ENCODE assay signal across 8 mouse cellular contexts in genomic region chr3:107260956-107261850, GRCm38 (mm10). TPM values are rescaled to one million over a fixed set of nuclear protein-coding genes. Genes with fewer than 3 reads are reported as not detected.
DNase-seq lines count a peak whose midpoint lies in the region; ATAC-seq and TF ChIP-seq lines count a peak whose summit lies in the region.

No protein-coding gene starts in this region.

- H3K9ac ChIP-seq in limb, embryonic 14.5 days (ENCODE audit: low read depth, low read length, severe bottlenecking) = no peak overlapping the region

- TF ChIP-seq POLR2A in limb, embryonic 14.5 days (IDR thresholded peaks at IDR 0.05; ENCODE audit: borderline replicate concordance, extremely low read depth, insufficient read depth, insufficient read length) = no peak

- intact Hi-C loops in heart, postnatal 10 days (cut with DNase I) = no loop called here

- WGBS in limb, embryonic 14.5 days = 37% methylated on average over 8 of the region's 8 CpGs

- H3K9me3 ChIP-seq in limb, embryonic 14.5 days (ENCODE audit: control insufficient read depth, low read length) = no peaks in the 10 kb centered on the region

- no peak overlapping the region for H3K27ac ChIP-seq in limb, embryonic 14.5 days (replicated peaks; ENCODE audit: low read depth, low read length)

- peak; percentile 23 for DNase-seq in adrenal gland, adult 2 months
- DNase-seq in adrenal gland, postnatal 4 days (ENCODE audit: low spot score in 2 of 2) = no peak
- DNase-seq in right cerebral cortex, adult 2 months (ENCODE audit: low spot score in 2 of 2) = peak; percentile 14 to 45
- no peak for DNase-seq in right cerebral cortex, postnatal 4 days
- DNase-seq in heart, postnatal 10 days = peak; percentile 40 to 52
- no peak for DNase-seq in limb, embryonic 14.5 days (ENCODE audit: low spot score)
- peak; percentile 26 to 46 for DNase-seq in thymus, postnatal 10 days (ENCODE audit: low spot score in 2 of 2)
- DNase-seq in cerebellum, adult 9-11 months = no peak

- H3K36me3 ChIP-seq in limb, embryonic 14.5 days (ENCODE audit: control insufficient read depth, insufficient read depth, low read length) = no peaks in the 10 kb centered on the region

- no peak overlapping the region for H3K4me2 ChIP-seq in limb, embryonic 14.5 days (replicated peaks; ENCODE audit: low read depth, low read length, severe bottlenecking)

- no peak overlapping the region for H3K4me3 ChIP-seq in limb, embryonic 14.5 days (replicated peaks; ENCODE audit: low read length)

- peaks cover 13% of the 10 kb centered on the region for H3K4me1 ChIP-seq in limb, embryonic 14.5 days (ENCODE audit: control insufficient read depth, insufficient read depth, low read length)

- ATAC-seq in limb, embryonic 14.5 days (ENCODE audit: low FRiP score, low read depth) = peak; percentile 63; the same call in 1 of the 2 replicates

- H3K27me3 ChIP-seq in limb, embryonic 14.5 days (ENCODE audit: control insufficient read depth, insufficient read depth, low read length) = no peaks in the 10 kb centered on the region

RNA-seq across cellular contexts. Expression of gene Lamtor5, which starts 17.5 kb away (rescaled TPM):
- total RNA-seq in adrenal gland, adult 2 months (2021) = 10 to 100 TPM; 76.7 to 86.5 TPM
- 36.5 and 47.4 TPM in 2 replicates for polyA plus RNA-seq in adrenal gland, adult 2 months (2012; rRNA removed)
- 10 to 100 TPM; 67.1 to 72.7 TPM for total RNA-seq in adrenal gland, postnatal 4 days (2021)
- total RNA-seq in heart, postnatal 10 days (2021) = 10 to 100 TPM; 74.0 to 74.6 TPM
- 87.4 and 101 TPM in 2 replicates for polyA plus RNA-seq in limb, embryonic 14.5 days (2012; rRNA removed)
- 194 and 202 TPM in 2 replicates for polyA plus RNA-seq in limb, embryonic 14.5 days (2014; fragmentation: Nextera tagmentation; extraction: Ambion mirVana)

RNA-seq across cellular contexts. Expression of gene Prok1, which starts 21.7 kb away (rescaled TPM):
- 1 to 10 TPM; 1.7 to 3.5 TPM for total RNA-seq in adrenal gland, adult 2 months (2021)
- polyA plus RNA-seq in adrenal gland, adult 2 months (2012; rRNA removed) = 0.17 TPM in 1 of 2 replicates, not detected in the other
- total RNA-seq in adrenal gland, postnatal 4 days (2021) = 10 to 100 TPM in 1 of 2 experiments, under 1 TPM in 1; 0.25 to 10.2 TPM
- not detected for total RNA-seq in heart, postnatal 10 days (2021)
- polyA plus RNA-seq in limb, embryonic 14.5 days (2012; rRNA removed) = 0.37 and 0.72 TPM in 2 replicates
- polyA plus RNA-seq in limb, embryonic 14.5 days (2014; fragmentation: Nextera tagmentation; extraction: Ambion mirVana) = 0.10 and 0.19 TPM in 2 replicates

RNA-seq across cellular contexts. Expression of gene Slc16a4, which starts 29.8 kb away (rescaled TPM):
- total RNA-seq in adrenal gland, adult 2 months (2021) = under 1 TPM; 0.32 to 0.59 TPM
- polyA plus RNA-seq in adrenal gland, adult 2 months (2012; rRNA removed) = 0.11 and 0.16 TPM in 2 replicates
- total RNA-seq in adrenal gland, postnatal 4 days (2021) = 1 to 10 TPM in 1 of 2 experiments, under 1 TPM in 1; 0.87 to 2.7 TPM
- total RNA-seq in heart, postnatal 10 days (2021) = under 1 TPM; 0.45 to 0.48 TPM
- polyA plus RNA-seq in limb, embryonic 14.5 days (2012; rRNA removed) = 4.1 and 4.9 TPM in 2 replicates
- 8.0 and 9.5 TPM in 2 replicates for polyA plus RNA-seq in limb, embryonic 14.5 days (2014; fragmentation: Nextera tagmentation; extraction: Ambion mirVana)

RNA-seq across cellular contexts. Expression of gene A630076J17Rik, which starts 30.8 kb away (rescaled TPM):
- total RNA-seq in adrenal gland, adult 2 months (2021) = not detected
- not detected in 2 replicates for polyA plus RNA-seq in adrenal gland, adult 2 months (2012; rRNA removed)
- total RNA-seq in adrenal gland, postnatal 4 days (2021) = not detected
- total RNA-seq in heart, postnatal 10 days (2021) = not detected
- not detected in 2 replicates for polyA plus RNA-seq in limb, embryonic 14.5 days (2012; rRNA removed)
- not detected in 2 replicates for polyA plus RNA-seq in limb, embryonic 14.5 days (2014; fragmentation: Nextera tagmentation; extraction: Ambion mirVana)

RNA-seq across cellular contexts. Expression of gene Cym, which starts 39.7 kb away (rescaled TPM):
- 1 to 10 TPM in 1 of 2 experiments, under 1 TPM in 1; 0.55 to 1.0 TPM for total RNA-seq in adrenal gland, adult 2 months (2021)
- polyA plus RNA-seq in adrenal gland, adult 2 months (2012; rRNA removed) = 0.08 and 0.16 TPM in 2 replicates
- 1 to 10 TPM in 1 of 2 experiments, under 1 TPM in 1; 0.31 to 2.1 TPM for total RNA-seq in adrenal gland, postnatal 4 days (2021)
- not detected for total RNA-seq in heart, postnatal 10 days (2021)
- 0.45 and 0.47 TPM in 2 replicates for polyA plus RNA-seq in limb, embryonic 14.5 days (2012; rRNA removed)
- polyA plus RNA-seq in limb, embryonic 14.5 days (2014; fragmentation: Nextera tagmentation; extraction: Ambion mirVana) = 0.32 and 0.40 TPM in 2 replicates

Comparison
In these comparisons a context has a peak if more than half of its experiments do, and no peak if none do; other contexts are left out.
1. DNase-seq: peak in adrenal gland, adult 2 months (single experiment), right cerebral cortex, adult 2 months (2 of 2), heart, postnatal 10 days (2 of 2) and thymus, postnatal 10 days (2 of 2); none in adrenal gland, postnatal 4 days (0 of 2), right cerebral cortex, postnatal 4 days (single experiment), limb, embryonic 14.5 days (single experiment) and cerebellum, adult 9-11 months (single experiment).